Mouse (Mus musculus) left cerebral cortex, postnatal 10 days (tissue): Measurements from ENCODE around the gene Arl8a. TPM values are rescaled to one million over a fixed set of nuclear protein-coding genes. Genes with fewer than 3 reads are reported as not detected.

Experiments
- DNase-seq, 2 experiments: peaks; one replicate each; pipeline ENCODE4 v3.0.0; 2021 to 2022; ENCODE audit warnings: low spot score in 2 of 2, mixed read lengths in 1 of 2; ENCODE audit errors: extremely low spot score in 1 of 2
- intact Hi-C: fragments of 180-260 bp; cut with DNase I; formaldehyde crosslinking; loops from one replicate; pipeline ENCODE4 v1.15.1; 2025
- total RNA-seq, 2 experiments: library from RNA; stranded (reverse); gene quantifications; 2 replicates each; pipeline ENCODE4 v1.2.3; 2021

Arl8a gene
- total RNA-seq, 2 experiments from 2014 or later, result 418 to 439 TPM

DNA sequence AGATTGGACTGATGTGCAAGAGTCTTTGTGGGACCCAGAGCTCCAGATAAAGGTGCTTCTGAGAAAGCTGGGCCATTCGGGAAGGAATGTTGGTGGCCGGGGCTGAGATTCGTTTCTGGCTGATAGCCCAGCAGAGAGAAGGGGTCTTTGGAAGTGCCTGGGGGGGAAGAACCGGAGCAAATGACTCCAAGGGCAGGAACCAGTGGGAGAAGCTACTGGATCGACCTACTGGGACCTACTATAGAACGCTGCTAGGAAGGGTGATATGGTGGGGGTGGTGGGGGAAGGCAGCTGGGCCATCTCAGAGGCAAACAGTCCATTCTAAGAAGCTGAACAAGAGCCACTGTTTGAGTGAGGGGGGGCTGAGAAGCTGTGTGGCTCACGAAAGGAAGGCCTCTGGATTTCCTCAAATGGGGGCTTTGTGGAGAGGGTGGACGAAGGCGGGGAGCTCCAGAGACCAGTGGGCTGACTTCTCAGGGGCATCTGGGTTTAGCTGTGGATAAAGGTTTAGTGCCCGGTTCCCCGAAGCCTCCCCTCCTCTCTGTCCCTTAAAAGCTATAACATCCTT lies 13.0 kb downstream of the Arl8a start:
- DNase-seq, result peak in 1 of 2 experiments; percentile 35
- intact Hi-C loops, result loop anchor here (5.0 kb wide), 1 partner anchor 213 kb away; no protein-coding TSS in a partner anchor

DNA sequence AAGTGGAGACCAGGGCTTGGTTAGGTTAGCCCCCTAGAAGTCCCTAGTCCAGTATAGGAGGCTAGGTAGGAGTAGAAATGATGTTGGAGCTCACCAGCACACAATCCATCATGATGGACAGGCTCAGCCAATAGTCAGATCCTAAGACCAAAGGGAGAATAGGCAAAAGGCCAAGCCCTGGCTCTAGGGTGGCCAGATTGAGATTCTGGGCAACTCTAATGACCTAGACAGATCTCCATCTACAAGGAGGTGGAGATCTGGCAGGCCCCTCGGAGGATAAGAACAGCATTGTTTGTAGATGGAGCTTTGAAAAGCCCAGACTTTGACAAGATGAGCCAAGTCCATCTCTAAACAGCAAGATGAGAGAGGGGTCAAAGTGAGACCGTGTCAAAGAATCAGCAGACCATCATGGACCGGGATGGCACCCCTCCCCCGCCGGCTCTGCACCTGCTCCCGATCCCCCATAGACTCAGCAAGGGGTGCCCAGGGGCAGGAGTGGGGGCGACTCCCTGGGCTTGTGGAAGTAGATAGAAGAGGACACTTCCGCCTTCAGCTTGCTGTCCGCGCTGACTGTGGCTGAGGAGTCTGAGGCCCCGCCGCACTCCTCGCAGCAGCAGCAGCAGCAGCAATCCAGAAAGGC lies 13.9 kb downstream of the Arl8a start:
- DNase-seq, result no peak
- intact Hi-C loops, result no loop called here

DNA sequence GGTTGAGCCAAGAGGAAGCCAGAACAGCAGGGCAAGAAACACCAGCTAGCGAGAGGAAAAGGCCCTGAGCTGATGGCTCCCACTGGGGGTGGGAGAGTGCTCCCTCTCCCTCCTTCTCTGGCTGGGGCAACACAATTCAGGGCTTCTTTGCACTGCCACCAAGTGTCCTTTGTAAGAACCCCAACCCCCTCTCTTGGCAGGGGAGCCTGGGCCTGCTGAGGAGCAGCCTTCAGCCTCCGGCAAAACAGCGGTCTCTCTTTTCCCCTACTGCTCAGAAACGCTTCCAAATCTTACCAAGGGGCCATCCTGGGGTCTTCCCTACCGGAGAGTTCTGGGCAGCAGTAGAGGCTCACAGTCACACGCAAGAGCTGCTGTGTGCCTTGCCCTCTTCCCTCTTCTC lies 16.1 kb downstream of the Arl8a start:
- peak; percentile 69 to 73 for DNase-seq
- intact Hi-C loops, result no loop called here

DNA sequence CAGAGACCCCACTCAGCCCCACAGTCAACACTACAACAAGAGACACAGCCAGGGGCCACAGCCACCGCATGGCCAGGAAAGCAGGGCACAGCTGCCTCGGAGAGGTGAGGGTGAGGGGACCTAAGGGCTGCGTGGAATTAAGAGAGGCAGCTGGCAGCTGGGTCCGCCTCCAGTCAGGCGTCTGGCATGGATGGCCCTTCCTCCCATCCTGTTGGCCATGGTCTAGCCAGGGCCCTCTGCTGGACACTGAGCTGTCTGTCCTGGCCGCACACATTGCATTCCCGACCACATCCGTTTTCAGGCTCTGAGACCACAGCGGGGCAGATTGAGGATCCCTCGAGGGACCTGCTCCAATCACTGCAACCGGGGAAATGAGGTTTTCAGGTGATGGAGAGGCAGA lies 20.8 kb downstream of the Arl8a start, which contains the start of gene Gpr37l1:
Gpr37l1 (minus strand) TSS at position 247 of the 400 bp plus-strand sequence.
- DNase-seq, result peak; percentile 60 to 74
- intact Hi-C loops, result no loop called here

DNA sequence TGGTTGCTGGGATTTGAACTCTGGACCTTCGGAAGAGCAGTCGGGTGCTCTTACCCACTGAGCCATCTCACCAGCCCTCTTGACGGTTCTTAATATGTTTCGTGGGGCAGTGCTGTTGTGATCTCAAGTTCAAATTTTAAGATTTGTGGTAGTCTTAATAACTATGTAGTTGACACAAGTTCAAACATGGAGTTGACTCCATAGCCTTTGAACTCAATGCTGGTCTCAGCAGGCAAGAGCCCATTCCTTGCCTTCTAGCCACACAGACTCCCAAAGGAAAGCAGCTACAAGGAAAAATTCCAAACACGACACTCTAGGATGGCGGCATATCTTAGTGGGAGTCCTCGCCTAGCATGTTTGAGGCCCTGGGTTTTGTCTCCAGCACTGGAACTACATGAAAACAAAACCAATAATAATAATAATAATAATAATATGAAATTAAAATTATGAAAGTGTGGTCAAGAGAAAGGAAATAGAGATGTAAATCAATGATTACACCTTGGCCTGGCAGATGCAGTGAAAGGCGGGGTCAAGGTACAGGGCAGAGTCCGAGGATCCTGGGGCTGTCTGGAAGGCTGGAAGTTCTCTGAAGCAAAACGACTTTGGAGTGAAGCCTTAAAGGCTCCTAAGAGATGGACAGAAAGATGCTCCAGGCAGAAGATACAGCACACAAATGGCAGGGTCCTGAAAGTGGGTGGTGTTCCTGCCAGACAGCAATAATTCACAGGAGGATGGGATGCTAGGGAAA lies 22.0 kb downstream of the Arl8a start:
- intact Hi-C loops, result no loop called here
- DNase-seq, result no peak

DNA sequence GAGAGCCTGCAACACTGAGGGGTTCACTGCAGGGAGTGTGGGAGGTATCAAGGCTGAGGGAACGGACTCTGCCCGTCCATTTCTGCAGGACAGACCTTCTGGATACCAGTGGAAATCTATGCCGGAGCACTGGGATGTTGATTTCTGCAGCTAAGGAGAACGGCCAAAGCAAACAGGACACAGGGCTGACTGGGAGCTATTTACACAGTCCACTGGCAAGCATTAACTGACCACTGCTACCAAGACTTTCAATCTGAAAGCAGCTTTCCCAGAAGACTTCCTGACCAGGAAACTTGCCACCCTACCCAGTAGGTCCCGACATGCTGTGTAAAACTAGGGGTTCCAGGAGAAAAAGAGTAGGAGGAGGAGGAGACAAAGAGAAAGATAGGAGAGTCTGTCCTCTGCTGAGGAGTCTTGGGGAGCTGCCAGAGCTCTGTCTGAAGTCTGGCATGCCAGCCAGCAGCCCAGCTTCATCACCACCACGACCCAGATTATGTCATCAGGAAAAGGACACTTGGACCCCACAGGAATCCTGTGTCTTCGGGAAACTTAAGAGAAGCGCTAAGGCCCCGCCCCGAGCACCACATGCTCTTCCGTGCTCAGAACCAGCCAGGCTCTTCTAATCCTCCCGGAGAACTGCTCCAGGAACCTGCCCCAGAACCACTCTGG lies 23.1 kb downstream of the Arl8a start:
- intact Hi-C loops, result no loop called here
- peak in 1 of 2 experiments; percentile 37 for DNase-seq

DNA sequence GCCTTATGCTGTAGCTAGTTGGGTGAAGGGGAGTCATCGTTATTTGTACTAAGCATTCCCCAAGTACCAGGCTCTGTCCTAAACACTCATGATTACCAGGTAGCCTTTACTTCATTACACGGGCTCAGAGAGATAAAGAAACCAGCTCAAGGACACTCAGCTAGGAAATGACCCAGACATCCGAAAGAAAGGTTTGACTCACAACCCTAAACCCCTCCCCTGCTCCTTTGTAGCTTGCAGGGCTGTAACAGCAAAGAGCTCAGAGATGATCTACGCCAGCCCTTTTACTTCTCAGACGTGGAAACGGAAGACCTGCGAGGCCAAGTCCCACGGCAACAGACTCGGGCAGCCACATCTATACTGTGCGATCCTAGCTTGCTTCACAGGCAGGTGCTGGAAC lies 23.7 kb downstream of the Arl8a start:
- no peak for DNase-seq
- intact Hi-C loops, result no loop called here

DNA sequence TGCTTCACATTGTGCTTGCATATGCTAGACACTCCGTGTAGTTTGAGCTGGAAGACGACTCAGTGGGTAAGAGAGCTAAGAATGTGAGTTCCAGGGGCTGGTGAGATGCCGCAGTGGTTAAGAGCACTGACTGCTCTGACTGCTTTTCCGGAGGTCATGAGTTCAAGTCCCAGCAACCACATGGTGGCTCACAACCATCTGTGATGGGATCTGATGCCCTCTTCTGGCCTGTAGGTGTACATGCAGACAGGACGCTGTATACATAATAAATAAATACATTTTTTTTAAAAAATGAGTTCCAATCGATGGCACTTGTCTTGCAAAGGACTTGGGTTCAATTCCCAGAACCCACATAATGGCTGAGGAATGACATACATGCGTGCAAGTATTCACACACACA lies 24.6 kb downstream of the Arl8a start:
- intact Hi-C loops, result no loop called here
- no peak for DNase-seq

DNA sequence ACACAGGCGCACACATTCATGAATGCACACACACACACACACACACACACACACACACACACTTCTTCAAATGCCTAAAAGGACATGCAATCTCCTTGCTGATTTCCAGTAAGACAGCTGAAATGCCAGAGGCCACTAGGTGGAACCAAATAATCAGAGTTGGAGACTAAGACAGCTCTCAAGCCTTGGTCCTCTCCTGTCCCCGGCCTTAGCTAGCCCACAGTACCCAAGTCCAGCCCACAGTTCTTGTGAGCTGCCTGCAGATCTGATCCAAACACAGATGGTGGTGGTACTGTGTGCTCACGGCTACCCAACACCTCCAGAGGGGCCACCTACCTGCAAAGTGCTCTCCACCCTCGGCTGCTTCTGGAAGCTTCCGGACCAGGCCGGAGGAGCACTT lies 25.4 kb downstream of the Arl8a start:
- peak; percentile 69 to 74 for DNase-seq
- intact Hi-C loops, result loop anchor here (2.0 kb wide), 1 partner anchor 87 kb away; the partner anchor contains the start of gene Elf3

DNA sequence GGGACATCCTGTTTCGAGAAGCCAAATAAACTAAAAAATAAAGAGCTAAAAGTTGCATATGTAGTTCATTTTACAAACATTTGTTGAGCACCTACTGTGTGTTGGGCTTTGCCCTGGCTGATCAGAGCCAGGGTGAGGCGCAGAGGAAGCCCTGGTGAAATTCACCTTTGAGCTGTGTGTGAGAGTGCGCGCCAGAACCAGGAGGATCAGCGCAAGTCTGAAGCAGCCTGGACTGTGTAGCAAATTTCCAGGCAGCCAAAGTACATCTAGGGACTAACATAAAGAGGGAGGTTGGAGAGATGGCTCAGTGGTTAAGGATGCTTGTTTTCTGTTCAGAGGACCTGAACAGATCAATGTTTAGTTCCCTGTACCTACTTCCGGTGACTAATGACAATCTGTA lies 26.7 kb downstream of the Arl8a start:
- intact Hi-C loops, result loop anchor here (2.0 kb wide), 1 partner anchor 85 kb away; the partner anchor contains the start of gene Elf3
- DNase-seq, result no peak

DNA sequence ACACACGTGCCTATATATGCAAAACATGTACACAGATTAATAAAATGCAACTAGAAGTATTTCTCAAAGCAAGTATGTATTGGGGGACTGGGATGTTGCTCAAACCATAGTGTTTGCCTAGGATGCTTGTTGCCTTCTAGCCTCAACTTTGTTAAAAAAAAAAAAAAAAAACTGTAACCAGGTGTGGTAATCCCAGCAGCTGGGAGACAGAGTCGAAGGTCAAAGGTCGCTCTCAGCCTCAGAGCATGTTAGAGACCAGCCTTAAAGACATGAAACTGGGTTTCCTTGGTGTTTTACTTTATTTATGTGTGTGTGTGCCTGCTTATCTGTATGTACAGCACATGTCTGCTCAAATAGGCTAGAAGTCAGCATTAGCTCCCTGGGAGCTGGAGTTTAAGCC lies 28.6 kb downstream of the Arl8a start:
- intact Hi-C loops, result no loop called here
- DNase-seq, result no peak

DNA sequence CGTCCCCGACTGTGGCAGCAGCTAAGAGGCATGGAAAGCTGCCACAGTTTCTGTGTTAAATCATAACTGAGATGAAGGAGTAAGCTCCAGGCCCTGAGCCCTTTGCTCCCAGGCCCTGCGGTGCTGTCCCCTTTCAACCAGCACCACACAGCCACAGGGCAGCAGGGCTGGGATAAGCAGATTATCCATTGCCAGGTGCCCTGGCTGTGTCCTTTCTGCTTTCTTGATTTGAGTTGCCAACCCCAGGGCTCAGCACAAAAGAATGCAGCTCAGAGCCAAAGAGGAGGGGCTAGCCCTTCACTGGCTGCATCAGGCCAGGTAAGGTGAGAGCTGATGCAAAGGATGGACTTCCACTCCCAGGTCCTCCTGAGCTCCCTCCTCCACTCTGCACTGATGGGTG lies 31.1 kb downstream of the Arl8a start:
- DNase-seq, result no peak
- intact Hi-C loops, result loop anchor here (2.0 kb wide), 1 partner anchor 189 kb away; no protein-coding TSS in a partner anchor

DNA sequence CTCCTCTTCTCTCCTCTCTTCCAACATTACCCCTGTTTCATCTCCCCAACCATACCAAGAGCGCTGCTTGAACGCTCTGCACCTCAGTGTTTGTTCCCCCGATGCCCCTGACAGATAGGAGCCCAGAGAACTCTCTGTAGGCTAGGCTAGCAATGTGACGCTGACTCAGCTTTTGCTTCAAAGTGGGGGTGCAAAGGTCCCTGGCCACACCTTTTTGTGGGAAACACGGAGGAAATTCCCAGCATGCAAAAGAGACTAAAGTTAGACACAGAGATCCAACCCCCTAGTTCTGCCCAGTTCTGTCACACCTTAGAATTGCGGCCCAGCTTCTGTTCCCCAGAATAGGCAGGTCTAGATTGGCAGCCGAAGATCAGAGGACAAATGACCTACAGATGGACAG lies 32.2 kb downstream of the Arl8a start:
- no peak for DNase-seq
- intact Hi-C loops, result no loop called here

DNA sequence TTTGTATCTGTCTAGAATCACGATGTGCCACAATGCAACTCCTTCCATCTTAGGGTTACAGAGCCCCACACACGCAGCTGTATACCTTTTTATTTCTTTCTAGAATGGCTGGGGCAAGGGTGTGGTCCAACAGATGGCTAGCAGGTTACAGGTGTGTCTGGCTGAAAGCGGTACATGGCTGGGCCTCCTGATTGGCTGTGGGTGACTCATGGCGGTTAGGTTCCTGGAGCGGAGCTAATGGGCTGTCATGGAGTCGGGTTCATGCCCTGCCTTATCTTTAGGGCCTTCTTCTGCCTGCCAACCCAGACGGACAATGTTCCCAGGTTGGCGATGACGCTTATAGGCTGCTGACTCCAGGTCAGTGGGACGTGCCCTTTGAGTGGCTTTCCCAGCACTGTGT lies 34.2 kb downstream of the Arl8a start:
- intact Hi-C loops, result no loop called here
- DNase-seq, result no peak

DNA sequence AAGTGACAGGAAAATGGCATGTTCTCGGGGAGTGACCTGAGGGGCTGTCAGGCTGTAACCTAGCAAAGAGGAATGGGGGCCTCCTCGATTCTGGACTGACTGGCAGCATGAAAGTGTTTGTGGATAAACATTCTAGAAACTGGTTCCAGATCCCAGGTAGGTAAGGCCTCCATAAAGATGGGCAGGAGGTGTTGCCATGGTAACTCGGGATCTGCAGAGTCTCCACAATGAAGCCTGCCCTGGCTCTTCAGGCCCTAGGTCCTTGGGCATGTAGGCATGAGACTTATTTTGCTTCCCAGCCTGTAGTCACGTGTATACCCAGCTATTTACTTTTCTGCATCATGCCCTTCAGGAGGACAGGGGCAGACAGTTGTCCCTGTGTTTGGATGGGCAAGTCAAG lies 34.7 kb downstream of the Arl8a start:
- intact Hi-C loops, result no loop called here
- DNase-seq, result no peak

DNA sequence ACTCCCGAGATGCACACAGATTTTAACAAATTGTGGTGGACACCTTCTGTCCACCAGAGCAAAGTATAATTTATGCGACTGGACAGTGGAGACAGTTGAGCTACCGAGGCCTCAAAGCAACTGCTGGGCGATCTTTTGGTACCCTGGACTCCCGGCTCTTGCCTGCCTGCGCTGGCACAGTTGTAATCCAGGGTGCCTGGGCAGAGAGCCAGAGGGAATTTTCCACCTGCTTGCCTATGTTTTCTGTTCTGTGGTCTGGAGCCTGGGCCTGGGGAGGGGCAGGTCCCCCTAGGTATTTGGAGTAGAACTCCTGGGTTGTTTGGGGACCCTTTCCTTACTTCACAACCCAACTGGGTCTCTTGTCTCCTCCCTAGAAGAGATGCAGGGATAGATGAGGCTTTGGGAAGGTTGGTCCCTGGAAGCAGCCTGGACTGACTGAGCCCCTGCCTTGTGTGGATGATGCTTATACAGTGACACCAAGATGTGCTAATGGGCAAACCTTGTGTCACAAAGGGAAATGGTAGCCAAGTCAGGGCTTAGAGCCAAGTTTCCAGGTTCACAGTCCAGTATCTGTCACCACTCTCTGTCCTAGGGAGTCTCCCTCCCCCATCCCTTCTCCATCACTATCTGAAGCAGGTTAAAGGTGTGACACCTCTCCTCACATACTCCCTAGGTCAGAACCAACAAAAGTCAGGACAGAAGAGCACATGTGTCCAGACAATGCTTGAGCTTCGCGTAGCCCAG lies 35.4 kb downstream of the Arl8a start:
- intact Hi-C loops, result no loop called here
- no peak for DNase-seq

DNA sequence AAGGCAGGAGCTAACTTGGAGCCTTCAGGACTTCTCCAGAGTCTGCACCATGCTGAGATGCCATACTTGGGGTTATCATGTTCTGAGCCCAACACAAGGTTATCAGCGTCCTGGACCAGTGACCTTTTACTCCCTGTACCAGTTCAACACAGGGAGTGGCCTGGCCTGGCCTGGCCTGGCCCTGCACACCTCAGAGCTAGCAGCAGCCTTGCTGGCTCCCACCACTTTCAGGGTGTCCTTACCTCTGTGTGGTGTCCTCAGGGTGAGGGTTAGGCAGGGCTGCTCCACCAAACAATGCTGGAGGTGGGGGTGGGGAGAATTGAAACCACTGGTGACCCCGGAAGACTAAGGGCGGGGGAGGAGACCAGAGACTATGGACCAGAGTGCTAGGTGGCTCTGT lies 36.4 kb downstream of the Arl8a start:
- intact Hi-C loops, result no loop called here
- DNase-seq, result no peak

DNA sequence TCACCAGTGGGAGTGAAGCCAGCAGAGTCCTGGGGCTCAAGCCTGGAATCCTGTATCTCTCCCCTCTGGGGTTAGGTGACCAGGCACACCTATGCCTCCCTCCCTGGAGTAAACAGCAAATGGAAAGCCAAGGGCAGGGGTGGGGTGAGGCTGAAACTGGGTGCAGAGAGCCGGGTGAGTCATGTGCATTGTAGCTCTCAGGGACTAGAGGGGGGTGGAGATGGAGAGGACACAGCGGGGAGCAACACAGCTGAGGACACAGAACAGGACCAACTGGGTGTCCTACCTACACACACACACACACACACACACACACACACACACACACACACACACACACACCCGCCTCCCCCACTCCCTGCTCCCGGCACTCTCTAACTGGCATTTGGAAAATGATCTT lies 36.8 kb downstream of the Arl8a start:
- intact Hi-C loops, result no loop called here
- DNase-seq, result no peak
